Mouse (Mus musculus) left cerebral cortex, postnatal 10 days (tissue): ENCODE results near the gene Ssxb2. TPM values are rescaled to one million over a fixed set of nuclear protein-coding genes. Genes with fewer than 3 reads are reported as not detected.
"Not testable (repeated sequence)": the region's sequence is repeated elsewhere in the genome, so short reads cannot be mapped to it uniquely, and the experiment has no call there.

Experiments used
- DNase-seq, 2 experiments: peaks; one replicate each; pipeline ENCODE4 v3.0.0; 2021 to 2022; ENCODE audit warnings: low spot score in 2 of 2, mixed read lengths in 1 of 2; ENCODE audit errors: extremely low spot score in 1 of 2
- intact Hi-C: fragments of 180-260 bp; cut with DNase I; formaldehyde crosslinking; loops from one replicate; pipeline ENCODE4 v1.15.1; 2025
- total RNA-seq, 2 experiments: library from RNA; stranded (reverse); gene quantifications; 2 replicates each; pipeline ENCODE4 v1.2.3; 2021

Gene Ssxb2
- total RNA-seq = not detected

DNA sequence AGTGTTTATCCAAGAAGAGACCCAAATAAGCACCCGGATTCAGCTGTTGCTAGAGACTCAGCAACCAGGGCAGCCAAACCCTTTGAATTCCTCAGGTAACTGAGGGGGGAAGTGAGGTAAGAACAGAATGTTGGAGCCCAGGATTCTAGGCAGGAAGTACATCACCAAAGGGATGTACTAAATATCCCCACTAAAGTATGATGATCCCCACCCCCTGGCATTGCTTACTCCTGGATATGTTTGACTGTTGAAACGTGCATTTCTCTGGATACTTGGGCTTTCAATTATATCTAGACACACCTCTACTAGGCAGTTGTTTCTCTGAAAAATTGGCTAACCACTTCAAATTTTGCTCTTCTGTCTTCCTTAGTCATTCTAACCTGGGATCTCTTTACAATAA, at the start of gene Ssxb2:
Gene Ssxb2 (minus strand): TSS at position 101 of the 400 bp plus-strand sequence.
- DNase-seq, intact Hi-C loops: not testable (repeated sequence)

- intact Hi-C loops, DNase-seq: not testable (repeated sequence)
These were observed 48.5 kb downstream of the Ssxb2 start, which contains the start of gene Ssxb1 for GRCm38 (mm10) chrX:8413005-8413404. Gene Ssxb1, plus strand, starts transcription at chrX:8413305.

Other genes starting within 250 kb of the Ssxb2 start
- gene Ftsj1, start 209.3 kb downstream of the Ssxb2 start, total RNA-seq = 10 to 100 TPM; 22.9 to 27.5 TPM
- gene Slc38a5, start 190.6 kb downstream of the Ssxb2 start, total RNA-seq = 10 to 100 TPM; 13.5 to 24.3 TPM
- gene Ssxb10, start 134.3 kb downstream of the Ssxb2 start, total RNA-seq = not detected
- gene Ssxb9, start 94.7 kb downstream of the Ssxb2 start, total RNA-seq = not detected
- gene Ssxb1, start 48.4 kb downstream of the Ssxb2 start, total RNA-seq = not detected
- gene Gm14459, start 63.2 kb upstream of the Ssxb2 start, total RNA-seq = not detected
- not detected for gene Ssxb6, start 86.5 kb upstream of the Ssxb2 start, total RNA-seq
- not detected for gene Ssxb3, start 130.1 kb upstream of the Ssxb2 start, total RNA-seq
- not detected for gene Ssxb8, start 229.1 kb upstream of the Ssxb2 start, total RNA-seq